Mouse (Mus musculus) heart, embryonic 13.5 days (tissue): ENCODE measurements around the gene Asl. TPM values are rescaled to one million over a fixed set of nuclear protein-coding genes. Genes with fewer than 3 reads are reported as not detected.

Experiments
- ATAC-seq: fragments of 200-750 bp; cut with Nextera tagmentation; 2 replicates; pipeline ENCODE4 v1.8.0; 2017; ENCODE audit warnings: moderate TSS enrichment; ENCODE audit not compliant: insufficient number of reproducible peaks, low FRiP score, low TSS enrichment; ENCODE audit errors: extremely low read depth
- H3K27ac ChIP-seq: fragments of 300-500 bp; sonication (generic); replicated peaks from 2 replicates; pipeline ENCODE4 v1.5.1; 2015; ENCODE audit warnings: moderate library complexity, mild to moderate bottlenecking, inconsistent platforms
- H3K27me3 ChIP-seq: fragments of 300-500 bp; sonication (generic); replicated peaks from 2 replicates; pipeline ENCODE4 v1.6.1; 2015; ENCODE audit warnings: mild to moderate bottlenecking, inconsistent platforms
- H3K36me3 ChIP-seq: fragments of 300-500 bp; sonication (generic); 2 replicates; pipeline ENCODE4 v1.6.1; 2015; ENCODE audit warnings: mild to moderate bottlenecking, inconsistent platforms
- H3K4me1 ChIP-seq: fragments of 300-500 bp; sonication (generic); 2 replicates; pipeline ENCODE4 v1.6.1; 2015; ENCODE audit warnings: inconsistent platforms
- H3K4me2 ChIP-seq: fragments of 300-500 bp; sonication (generic); 2 replicates; pipeline ENCODE4 v1.6.1; 2015; ENCODE audit warnings: inconsistent platforms, mild to moderate bottlenecking, moderate library complexity
- H3K4me3 ChIP-seq: fragments of 300-500 bp; sonication (generic); 2 replicates; pipeline ENCODE4 v1.5.1; 2015; ENCODE audit warnings: moderate library complexity, mild to moderate bottlenecking, inconsistent platforms
- H3K9ac ChIP-seq: fragments of 300-500 bp; sonication (generic); 2 replicates; pipeline ENCODE4 v1.6.1; 2015; ENCODE audit warnings: inconsistent platforms, mild to moderate bottlenecking, moderate library complexity
- H3K9me3 ChIP-seq: fragments of 300-500 bp; sonication (generic); 2 replicates; pipeline ENCODE4 v1.6.1; 2016; ENCODE audit warnings: inconsistent platforms
- WGBS: fragments of 180-500 bp; shearing (Covaris S2); methylation state at CpG from one replicate; pipeline ENCODE4 v1.1.7; 2015; ENCODE audit warnings: mixed read lengths; 5-methylcytosine and 5-hydroxymethylcytosine counted together
- polyA plus RNA-seq: library from polyadenylated mRNA; unstranded; fragments of >200 nt; fragmentation: Nextera tagmentation; extraction: Ambion mirVana; gene quantifications from 2 replicates; pipeline ENCODE4 v1.2.1, GENCODE M21; 2015

Gene Asl
- polyA plus RNA-seq, 1 experiment from 2014 or later, result 18.7 TPM

GRCm38 (mm10) chr5:129977768-129978167, 51.3 kb downstream of the Asl start:
- Histone ChIP-seq H3K9ac (no peak overlapping the region), H3K4me2 (no peak overlapping the region), H3K4me1 (peaks cover 29% of the 10 kb centered on the region), H3K27me3 (no peaks in the 10 kb centered on the region), H3K4me3 (no peak overlapping the region), H3K9me3 (no peaks in the 10 kb centered on the region), H3K36me3 (peaks cover 18% of the 10 kb centered on the region), H3K27ac (no peak overlapping the region)
- 82% methylated on average over 4 of the region's 4 CpGs for WGBS
- no peak for ATAC-seq

DNA sequence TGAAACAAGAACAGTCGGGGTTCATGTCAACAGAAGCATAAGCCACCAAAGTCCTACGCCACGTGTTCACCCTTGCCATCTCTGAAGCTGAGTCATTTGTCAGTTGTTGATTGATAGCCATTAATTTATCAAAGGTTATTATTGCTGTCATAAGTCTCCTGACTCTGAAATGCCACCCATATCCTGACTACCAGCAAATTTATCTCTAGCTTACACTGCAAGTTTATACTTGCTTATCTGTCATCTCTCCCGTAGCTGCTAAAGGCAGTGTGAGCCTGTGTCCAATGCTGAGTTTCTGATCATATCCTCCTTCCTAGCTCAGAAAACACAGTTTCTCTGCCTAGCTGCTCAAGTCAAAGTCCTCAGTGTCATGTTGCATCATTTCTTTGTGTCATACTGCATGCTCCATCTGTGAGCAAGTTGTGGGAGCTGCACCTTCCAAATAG, 54.2 kb downstream of the Asl start:
- H3K4me1 ChIP-seq, result peaks cover 26% of the 10 kb centered on the region
- no peak for ATAC-seq
- no peak overlapping the region for H3K9ac ChIP-seq
- no peaks in the 10 kb centered on the region for H3K27me3 ChIP-seq
- H3K4me3 ChIP-seq, result no peak overlapping the region
- no peak overlapping the region for H3K27ac ChIP-seq
- H3K36me3 ChIP-seq, result peaks cover 23% of the 10 kb centered on the region
- no peaks in the 10 kb centered on the region for H3K9me3 ChIP-seq
- H3K4me2 ChIP-seq, result no peak overlapping the region
- 65% methylated on average over 4 of the region's 4 CpGs for WGBS

- H3K27me3 ChIP-seq, result no peaks in the 10 kb centered on the region
- peaks cover 21% of the 10 kb centered on the region for H3K4me1 ChIP-seq
- no peak for ATAC-seq
- no peak overlapping the region for H3K9ac ChIP-seq
- no peak overlapping the region for H3K27ac ChIP-seq
- no peaks in the 10 kb centered on the region for H3K9me3 ChIP-seq
- H3K36me3 ChIP-seq, result peaks cover 23% of the 10 kb centered on the region
- H3K4me2 ChIP-seq, result no peak overlapping the region
- WGBS, result 80% methylated on average over 4 of the region's 4 CpGs
- no peak overlapping the region for H3K4me3 ChIP-seq
Measured at GRCm38 (mm10) chr5:129974354-129974753, 54.7 kb downstream of the Asl start.

GRCm38 (mm10) chr5:129971491-129971890, 57.6 kb downstream of the Asl start:
- H3K4me2 ChIP-seq, result no peak overlapping the region
- H3K9ac ChIP-seq, result no peak overlapping the region
- H3K4me3 ChIP-seq, result no peak overlapping the region
- 0 out of 2 replicates have a peak, but pooled peaks cover 5% of the 10 kb centered on the region for H3K4me1 ChIP-seq
- no peaks in the 10 kb centered on the region for H3K9me3 ChIP-seq
- ATAC-seq, result no peak
- H3K27me3 ChIP-seq, result no peaks in the 10 kb centered on the region
- H3K36me3 ChIP-seq, result peaks cover 21% of the 10 kb centered on the region
- WGBS, result 84% methylated on average over 4 of the region's 4 CpGs
- H3K27ac ChIP-seq, result no peak overlapping the region

- H3K4me3 ChIP-seq, result no peak overlapping the region
- H3K4me2 ChIP-seq, result no peak overlapping the region
- no peak overlapping the region for H3K9ac ChIP-seq
- no peaks in the 10 kb centered on the region for H3K4me1 ChIP-seq
- no peaks in the 10 kb centered on the region for H3K9me3 ChIP-seq
- ATAC-seq, result no peak
- peaks cover 6% of the 10 kb centered on the region for H3K36me3 ChIP-seq
- H3K27ac ChIP-seq, result no peak overlapping the region
- 78% methylated on average over 7 of the region's 7 CpGs for WGBS
- no peaks in the 10 kb centered on the region for H3K27me3 ChIP-seq
Measured at GRCm38 (mm10) chr5:129968417-129968816, 60.6 kb downstream of the Asl start.

- no peak overlapping the region for H3K4me2 ChIP-seq
- H3K27me3 ChIP-seq, result no peaks in the 10 kb centered on the region
- H3K4me3 ChIP-seq, result no peak overlapping the region
- 86% methylated on average over 3 of the region's 3 CpGs for WGBS
- ATAC-seq, result no peak
- H3K9me3 ChIP-seq, result no peaks in the 10 kb centered on the region
- H3K4me1 ChIP-seq, result no peaks in the 10 kb centered on the region
- no peak overlapping the region for H3K9ac ChIP-seq
- H3K27ac ChIP-seq, result no peak overlapping the region
- 0 out of 2 replicates have a peak, but pooled peaks cover 2% of the 10 kb centered on the region for H3K36me3 ChIP-seq
Measured at GRCm38 (mm10) chr5:129966448-129966847, 62.6 kb downstream of the Asl start.

- Histone ChIP-seq H3K9me3 (no peaks in the 10 kb centered on the region), H3K4me2 (no peak overlapping the region), H3K27me3 (no peaks in the 10 kb centered on the region), H3K36me3 (peaks cover 11% of the 10 kb centered on the region; the same call in 1 of the 2 replicates), H3K4me1 (no peaks in the 10 kb centered on the region), H3K9ac (no peak overlapping the region), H3K4me3 (no peak overlapping the region), H3K27ac (no peak overlapping the region)
- whole genome bisulfite sequencing, result 78% methylated on average over 4 of the region's 4 CpGs
- no peak for ATAC-seq
Measured at GRCm38 (mm10) chr5:129963224-129963623, 65.8 kb downstream of the Asl start.

Other genes with a start within 250 kb of the Asl start
- gene Psph, start 241.8 kb downstream of the Asl start, polyA plus RNA-seq, result 24.6 and 28.2 TPM in 2 replicates
- 26.8 and 28.7 TPM in 2 replicates for gene Sumf2, start 182.3 kb downstream of the Asl start, polyA plus RNA-seq
- gene Chchd2, start 141.8 kb downstream of the Asl start, polyA plus RNA-seq, result 837 and 1,007 TPM in 2 replicates
- 3.3 and 3.9 TPM in 2 replicates for gene Zbed5, start 133.5 kb downstream of the Asl start, polyA plus RNA-seq
- gene Phkg1, start 130.7 kb downstream of the Asl start, polyA plus RNA-seq, result 0.76 and 1.4 TPM in 2 replicates
- 1.6 and 1.7 TPM in 2 replicates for gene Nupr1l, start 120.7 kb downstream of the Asl start, polyA plus RNA-seq
- 13.7 and 14.3 TPM in 2 replicates for gene Vkorc1l1, start 87.3 kb downstream of the Asl start, polyA plus RNA-seq
- gene Gusb, start 26.2 kb downstream of the Asl start, polyA plus RNA-seq, result 46.6 and 46.9 TPM in 2 replicates
- gene Crcp, start within 50 bp of the Asl start, polyA plus RNA-seq, result 23.8 and 27.0 TPM in 2 replicates
- gene Tpst1, start 44.1 kb upstream of the Asl start, polyA plus RNA-seq, result 24.3 and 27.2 TPM in 2 replicates
- gene Kctd7, start 115.6 kb upstream of the Asl start, polyA plus RNA-seq, result 4.0 and 4.6 TPM in 2 replicates
- 18.3 and 19.9 TPM in 2 replicates for gene Rabgef1, start 142.6 kb upstream of the Asl start, polyA plus RNA-seq
- 24.7 and 33.5 TPM in 2 replicates for gene Tmem248, start 187.8 kb upstream of the Asl start, polyA plus RNA-seq
- 52.3 and 60.7 TPM in 2 replicates for gene Sbds, start 226.3 kb upstream of the Asl start, polyA plus RNA-seq
- 16.4 and 18.5 TPM in 2 replicates for gene Tyw1, start 226.4 kb upstream of the Asl start, polyA plus RNA-seq